ENCODE assay signal across 9 mouse cellular contexts in genomic region chr19:7040637-7041130, GRCm38 (mm10). TPM values are rescaled to one million over a fixed set of nuclear protein-coding genes. Genes with fewer than 3 reads are reported as not detected.
A peak's percentile ranks its signal among the peaks of the same experiment; 100 is the strongest.
DNase-seq lines count a peak whose midpoint lies in the region; ATAC-seq and TF ChIP-seq lines count a peak whose summit lies in the region.
"Had no signal": no experiment of that assay in that cellular context is flagged by ENCODE, and none has a peak within 500 bp of the region (broad histone marks: within the 10 kb centered on the region; RNA-seq: fewer than 3 reads in every experiment).

No protein-coding gene starts in this region.

- H3K4me3 ChIP-seq in heart, embryonic 11.5 days (ENCODE audit: low read depth, low read length): peak overlapping the region; percentile 88
- H3K4me3 ChIP-seq in CH12.LX (replicated peaks in 1 of 3; ENCODE audit: low read depth in 2 of 3, low read length in 2 of 3, poor library complexity in 1 of 3): peak overlapping the region; percentile 72 to 88 (median 75)
- peak overlapping the region; percentile 48 for H3K4me3 ChIP-seq in forebrain, embryonic 13.5 days
- H3K4me3 ChIP-seq in liver, embryonic 15.5 days (replicated peaks): peak overlapping the region; percentile 73

- H3K9ac ChIP-seq in heart, embryonic 11.5 days (ENCODE audit: low read depth, low read length): peak overlapping the region; percentile 75
- peak overlapping the region; percentile 79 for H3K9ac ChIP-seq in CH12.LX (ENCODE audit: insufficient read depth, low read depth)
- peak overlapping the region; percentile 75 for H3K9ac ChIP-seq in forebrain, embryonic 13.5 days
- peak overlapping the region; percentile 79 for H3K9ac ChIP-seq in liver, embryonic 15.5 days

- peak overlapping the region; percentile 88 for H3K27ac ChIP-seq in heart, embryonic 11.5 days (ENCODE audit: low read depth, low read length)
- peak overlapping the region; percentile 53 for H3K27ac ChIP-seq in CH12.LX (ENCODE audit: insufficient read depth, low read depth)
- peak overlapping the region; percentile 94 for H3K27ac ChIP-seq in forebrain, embryonic 13.5 days
- H3K27ac ChIP-seq in liver, embryonic 15.5 days (replicated peaks): peak overlapping the region; percentile 92

- no peaks in the 10 kb centered on the region; the same call in 1 of the 2 replicates for H3K36me3 ChIP-seq in heart, embryonic 11.5 days (ENCODE audit: control insufficient read depth, insufficient read depth, low read length)
- H3K36me3 ChIP-seq in CH12.LX (replicated peaks in 1 of 2; ENCODE audit: control insufficient read depth in 1 of 2, insufficient read depth in 1 of 2, low read length in 1 of 2): peaks cover 0 to 15% of the 10 kb centered on the region in 2 experiments
- H3K36me3 ChIP-seq in forebrain, embryonic 13.5 days (ENCODE audit: poor library complexity, severe bottlenecking): peaks cover 7% of the 10 kb centered on the region
- peaks cover 3% of the 10 kb centered on the region; the same call in 1 of the 2 replicates for H3K36me3 ChIP-seq in liver, embryonic 15.5 days (replicated peaks)

- no peaks in the 10 kb centered on the region for H3K9me3 ChIP-seq in heart, embryonic 11.5 days (replicated peaks; ENCODE audit: control insufficient read depth, low read length)
- H3K9me3 ChIP-seq in CH12.LX (replicated peaks; ENCODE audit: low read length): no peaks in the 10 kb centered on the region
- H3K9me3 ChIP-seq in forebrain, embryonic 13.5 days (replicated peaks): no peaks in the 10 kb centered on the region
- no peaks in the 10 kb centered on the region for H3K9me3 ChIP-seq in liver, embryonic 15.5 days (replicated peaks)

- no peak for TF ChIP-seq RAD21 in CH12.LX (IDR thresholded peaks at IDR 0.05; ENCODE audit: low read depth, low read length)

- TF ChIP-seq CTCF in CH12.LX (conservative IDR thresholded peaks at IDR 0.05 in 1 of 2, IDR thresholded peaks at IDR 0.05 in 1 of 2; ENCODE audit: low read depth in 2 of 2, low read length in 2 of 2): no peak

- H3K27me3 ChIP-seq in heart, embryonic 11.5 days (ENCODE audit: control insufficient read depth, insufficient read depth, low read length): no peaks in the 10 kb centered on the region
- H3K27me3 ChIP-seq in CH12.LX (replicated peaks): peaks cover 12% of the 10 kb centered on the region
- H3K27me3 ChIP-seq in forebrain, embryonic 13.5 days: no peaks in the 10 kb centered on the region
- H3K27me3 ChIP-seq in liver, embryonic 15.5 days: no peaks in the 10 kb centered on the region
- H3K27me3 ChIP-seq: Patski had no signal

- no peak for TF ChIP-seq EP300 in CH12.LX (IDR thresholded peaks at IDR 0.05; ENCODE audit: low read length)

- peak overlapping the region; percentile 83 for H3K4me2 ChIP-seq in heart, embryonic 11.5 days
- peak overlapping the region; percentile 60 for H3K4me2 ChIP-seq in CH12.LX (ENCODE audit: insufficient read depth, low read depth, poor library complexity, severe bottlenecking)
- H3K4me2 ChIP-seq in forebrain, embryonic 13.5 days: peak overlapping the region; percentile 80
- H3K4me2 ChIP-seq in liver, embryonic 15.5 days: peak overlapping the region; percentile 88

- H3K4me1 ChIP-seq in heart, embryonic 11.5 days (ENCODE audit: control insufficient read depth, insufficient read depth, low read length): peaks cover 26% of the 10 kb centered on the region
- H3K4me1 ChIP-seq in CH12.LX (ENCODE audit: control insufficient read depth in 1 of 2, insufficient read depth in 2 of 2): peaks cover 12 to 41% of the 10 kb centered on the region in 2 experiments
- peaks cover 42% of the 10 kb centered on the region for H3K4me1 ChIP-seq in forebrain, embryonic 13.5 days
- peaks cover 33% of the 10 kb centered on the region for H3K4me1 ChIP-seq in liver, embryonic 15.5 days (replicated peaks)

- WGBS in heart, embryonic 11.5 days (ENCODE audit: insufficient replicate concordance): 23% methylated on average over 13 of the region's 13 CpGs
- WGBS in forebrain, embryonic 13.5 days: 29% methylated on average over 13 of the region's 13 CpGs
- WGBS in liver, embryonic 15.5 days (ENCODE audit: insufficient replicate concordance): 14% methylated on average over 13 of the region's 13 CpGs

- ATAC-seq in heart, embryonic 11.5 days (replicated peaks; ENCODE audit: insufficient number of reproducible peaks, low FRiP score, low TSS enrichment): no peak
- no peak for ATAC-seq in forebrain, embryonic 13.5 days
- ATAC-seq in liver, embryonic 15.5 days (ENCODE audit: insufficient read depth): no peak

- in situ Hi-C loops in CH12.LX (cut with MboI; ENCODE audit: low pct_ligation_motif_present, low pct_unique_long_range_greater_than_20kb, low sequenced_read_pairs): no loop called here

- no peak for DNase-seq in heart, postnatal 4 days
- DNase-seq in CH12.LX (ENCODE audit: extremely low read depth): no peak
- no peak for DNase-seq in right cerebral cortex, adult 2 months (ENCODE audit: low spot score in 2 of 2)
- no peak for DNase-seq in layer of hippocampus, postnatal 14 days (ENCODE audit: low spot score in 2 of 2)
- no peak for DNase-seq in spleen, postnatal 10 days (ENCODE audit: low spot score in 2 of 2)

- TF ChIP-seq POLR2A in CH12.LX (IDR thresholded peaks at IDR 0.05; ENCODE audit: low read depth, low read length): no peak; the same call in 1 of the 2 replicates

- dilution Hi-C loops in CH12.LX (cut with MboI; ENCODE audit: extremely low pct_ligation_motif_present, extremely low pct_unique_long_range_greater_than_20kb, low sequenced_read_pairs): no loop called here

- H3K79me2 ChIP-seq in CH12.LX (replicated peaks; ENCODE audit: control insufficient read depth, extremely low read depth, insufficient read depth, poor library complexity, severe bottlenecking): peaks cover 39% of the 10 kb centered on the region

TF ChIP-seq in CH12.LX, 34 proteins besides CTCF, POLR2A, EP300 and RAD21 (continues in another document):
- no peak for TF ChIP-seq UBTF (IDR thresholded peaks at IDR 0.05; ENCODE audit: low read depth, low read length)
- no peak for TF ChIP-seq USF1 (IDR thresholded peaks at IDR 0.05; ENCODE audit: low read depth, low read length)
- no peak for TF ChIP-seq NELFE (IDR thresholded peaks at IDR 0.05; ENCODE audit: low read depth, low read length)
- TF ChIP-seq IRF4 (IDR thresholded peaks at IDR 0.05; ENCODE audit: low read depth, low read length): no peak
- TF ChIP-seq MXI1 (IDR thresholded peaks at IDR 0.05; ENCODE audit: low read depth, low read length): no peak
- no peak for TF ChIP-seq MAZ (IDR thresholded peaks at IDR 0.05; ENCODE audit: low read depth, low read length)
- TF ChIP-seq USF2 (conservative IDR thresholded peaks at IDR 0.05; ENCODE audit: low read depth, low read length): no peak
- no peak for TF ChIP-seq MYC (IDR thresholded peaks at IDR 0.05; ENCODE audit: low read depth, low read length)
- TF ChIP-seq PAX5 (IDR thresholded peaks at IDR 0.05; ENCODE audit: low read length): no peak

RNA-seq across cellular contexts. Expression of gene Stip1, which starts 0.9 kb away (rescaled TPM):
- 266 and 283 TPM in 2 replicates for polyA plus RNA-seq in heart, embryonic 11.5 days (2014; fragmentation: Nextera tagmentation; extraction: Ambion mirVana)
- 100 to 1,000 TPM; 139 to 151 TPM for total RNA-seq in heart, postnatal 4 days (2021)
- total RNA-seq in CH12.LX (2012; rRNA removed) (178 and 246 TPM in 2 replicates), CH12.LX (2014; rRNA removed) (200 and 202 TPM in 2 replicates)
- polyA plus RNA-seq in CH12.LX (2012; ENCODE audit: insufficient read length, low read depth): 314 and 344 TPM in 2 replicates
- polyA plus RNA-seq in forebrain, embryonic 13.5 days (2015; fragmentation: Nextera tagmentation; extraction: Ambion mirVana): 289 and 311 TPM in 2 replicates
- 116 and 121 TPM in 2 replicates for polyA plus RNA-seq in liver, embryonic 15.5 days (2015; fragmentation: Nextera tagmentation; extraction: Ambion mirVana)
- total RNA-seq in layer of hippocampus, postnatal 14 days (2021): 100 to 1,000 TPM; 136 to 159 TPM

RNA-seq across cellular contexts. Expression of gene Macrod1, which starts 15.9 kb away (rescaled TPM):
- 13.3 and 16.7 TPM in 2 replicates for polyA plus RNA-seq in heart, embryonic 11.5 days (2014; fragmentation: Nextera tagmentation; extraction: Ambion mirVana)
- 100 to 1,000 TPM; 107 to 126 TPM for total RNA-seq in heart, postnatal 4 days (2021)
- total RNA-seq in CH12.LX (2012; rRNA removed) (not detected in 2 replicates), CH12.LX (2014; rRNA removed) (not detected in 2 replicates)
- 1.00 and 1.0 TPM in 2 replicates for polyA plus RNA-seq in CH12.LX (2012; ENCODE audit: insufficient read length, low read depth)
- 3.3 and 4.4 TPM in 2 replicates for polyA plus RNA-seq in forebrain, embryonic 13.5 days (2015; fragmentation: Nextera tagmentation; extraction: Ambion mirVana)
- polyA plus RNA-seq in liver, embryonic 15.5 days (2015; fragmentation: Nextera tagmentation; extraction: Ambion mirVana): 5.6 and 6.2 TPM in 2 replicates
- total RNA-seq in layer of hippocampus, postnatal 14 days (2021): 10 to 100 TPM; 10.3 to 11.6 TPM

RNA-seq across cellular contexts. Expression of gene Fermt3, which starts 21.4 kb away (rescaled TPM):
- 11.5 and 11.9 TPM in 2 replicates for polyA plus RNA-seq in heart, embryonic 11.5 days (2014; fragmentation: Nextera tagmentation; extraction: Ambion mirVana)
- 1 to 10 TPM; 3.5 to 3.7 TPM for total RNA-seq in heart, postnatal 4 days (2021)
- total RNA-seq in CH12.LX (2012; rRNA removed) (57.4 and 58.4 TPM in 2 replicates), CH12.LX (2014; rRNA removed) (47.0 and 58.7 TPM in 2 replicates)
- 65.1 and 67.3 TPM in 2 replicates for polyA plus RNA-seq in CH12.LX (2012; ENCODE audit: insufficient read length, low read depth)
- polyA plus RNA-seq in forebrain, embryonic 13.5 days (2015; fragmentation: Nextera tagmentation; extraction: Ambion mirVana): 3.0 and 3.9 TPM in 2 replicates
- 105 and 118 TPM in 2 replicates for polyA plus RNA-seq in liver, embryonic 15.5 days (2015; fragmentation: Nextera tagmentation; extraction: Ambion mirVana)
- total RNA-seq in layer of hippocampus, postnatal 14 days (2021): 1 to 10 TPM; 3.6 to 5.4 TPM

RNA-seq across cellular contexts. Expression of gene Trpt1, which starts 44.8 kb away (rescaled TPM):
- polyA plus RNA-seq in heart, embryonic 11.5 days (2014; fragmentation: Nextera tagmentation; extraction: Ambion mirVana): 13.4 and 14.7 TPM in 2 replicates
- total RNA-seq in heart, postnatal 4 days (2021): 10 to 100 TPM; 22.6 to 25.7 TPM
- total RNA-seq in CH12.LX (2012; rRNA removed) (4.1 and 4.7 TPM in 2 replicates), CH12.LX (2014; rRNA removed) (2.8 and 3.4 TPM in 2 replicates)
- polyA plus RNA-seq in CH12.LX (2012; ENCODE audit: insufficient read length, low read depth): 2.1 and 3.1 TPM in 2 replicates
- 15.2 and 16.9 TPM in 2 replicates for polyA plus RNA-seq in forebrain, embryonic 13.5 days (2015; fragmentation: Nextera tagmentation; extraction: Ambion mirVana)
- polyA plus RNA-seq in liver, embryonic 15.5 days (2015; fragmentation: Nextera tagmentation; extraction: Ambion mirVana): 1.6 and 2.3 TPM in 2 replicates
- 10 to 100 TPM; 16.4 to 20.4 TPM for total RNA-seq in layer of hippocampus, postnatal 14 days (2021)

RNA-seq across cellular contexts. Expression of gene Nudt22, which starts 44.8 kb away (rescaled TPM):
- polyA plus RNA-seq in heart, embryonic 11.5 days (2014; fragmentation: Nextera tagmentation; extraction: Ambion mirVana): 24.6 and 25.2 TPM in 2 replicates
- 10 to 100 TPM; 27.2 to 29.0 TPM for total RNA-seq in heart, postnatal 4 days (2021)
- 24.6 and 26.6 TPM in 2 replicates for total RNA-seq in CH12.LX (2012; rRNA removed)
- total RNA-seq in CH12.LX (2014; rRNA removed): 9.0 and 11.2 TPM in 2 replicates
- polyA plus RNA-seq in CH12.LX (2012; ENCODE audit: insufficient read length, low read depth): 10.8 and 11.1 TPM in 2 replicates
- 19.1 TPM in 2 replicates for polyA plus RNA-seq in forebrain, embryonic 13.5 days (2015; fragmentation: Nextera tagmentation; extraction: Ambion mirVana)
- 9.5 and 10.4 TPM in 2 replicates for polyA plus RNA-seq in liver, embryonic 15.5 days (2015; fragmentation: Nextera tagmentation; extraction: Ambion mirVana)
- total RNA-seq in layer of hippocampus, postnatal 14 days (2021): 10 to 100 TPM; 10.9 to 11.9 TPM
